Mouse (Mus musculus) embryonic facial prominence, embryonic 12.5 days (tissue): Measurements from ENCODE around the gene Tbl1xr1. TPM values are rescaled to one million over a fixed set of nuclear protein-coding genes. Genes with fewer than 3 reads are reported as not detected.
A peak's percentile ranks its signal among the peaks of the same experiment; 100 is the strongest.

Experiments used
- ATAC-seq: fragments of 200-750 bp; cut with Nextera tagmentation; 2 replicates; pipeline ENCODE4 v1.8.0; 2017; ENCODE audit not compliant: insufficient number of reproducible peaks, insufficient read depth, low FRiP score, low TSS enrichment
- H3K27ac ChIP-seq: fragments of 300-500 bp; sonication (generic); 2 replicates; pipeline ENCODE4 v1.5.1; 2016; ENCODE audit warnings: mild to moderate bottlenecking
- H3K27me3 ChIP-seq: fragments of 300-500 bp; sonication (generic); 2 replicates; pipeline ENCODE4 v1.6.1; 2016; ENCODE audit warnings: mild to moderate bottlenecking, moderate library complexity
- H3K36me3 ChIP-seq: fragments of 300-500 bp; sonication (generic); 2 replicates; pipeline ENCODE4 v1.6.1; 2016; ENCODE audit warnings: mild to moderate bottlenecking
- H3K4me1 ChIP-seq: fragments of 300-500 bp; sonication (generic); 2 replicates; pipeline ENCODE4 v1.6.1; 2016
- H3K4me2 ChIP-seq: fragments of 300-500 bp; sonication (generic); replicated peaks from 2 replicates; pipeline ENCODE4 v1.6.1; 2016; ENCODE audit warnings: mild to moderate bottlenecking, moderate library complexity
- H3K4me3 ChIP-seq: fragments of 300-500 bp; sonication (generic); 2 replicates; pipeline ENCODE4 v1.5.1; 2016; ENCODE audit warnings: mild to moderate bottlenecking
- H3K9ac ChIP-seq: fragments of 300-500 bp; sonication (generic); 2 replicates; pipeline ENCODE4 v1.6.1; 2016; ENCODE audit warnings: mild to moderate bottlenecking, moderate library complexity
- H3K9me3 ChIP-seq: fragments of 300-500 bp; sonication (generic); 2 replicates; pipeline ENCODE4 v1.6.1; 2016; ENCODE audit warnings: mild to moderate bottlenecking, moderate library complexity
- WGBS: fragments of 180-500 bp; shearing (Covaris S2); methylation state at CpG from one replicate; pipeline ENCODE4 v1.1.7; 2016; 5-methylcytosine and 5-hydroxymethylcytosine counted together
- polyA plus RNA-seq: library from polyadenylated mRNA; unstranded; fragments of >200 nt; fragmentation: Nextera tagmentation; extraction: Ambion mirVana; gene quantifications from 2 replicates; pipeline ENCODE4 v1.2.1, GENCODE M21; 2016

Tbl1xr1 gene
- polyA plus RNA-seq, 1 experiment from 2014 or later = 39.8 TPM

DNA sequence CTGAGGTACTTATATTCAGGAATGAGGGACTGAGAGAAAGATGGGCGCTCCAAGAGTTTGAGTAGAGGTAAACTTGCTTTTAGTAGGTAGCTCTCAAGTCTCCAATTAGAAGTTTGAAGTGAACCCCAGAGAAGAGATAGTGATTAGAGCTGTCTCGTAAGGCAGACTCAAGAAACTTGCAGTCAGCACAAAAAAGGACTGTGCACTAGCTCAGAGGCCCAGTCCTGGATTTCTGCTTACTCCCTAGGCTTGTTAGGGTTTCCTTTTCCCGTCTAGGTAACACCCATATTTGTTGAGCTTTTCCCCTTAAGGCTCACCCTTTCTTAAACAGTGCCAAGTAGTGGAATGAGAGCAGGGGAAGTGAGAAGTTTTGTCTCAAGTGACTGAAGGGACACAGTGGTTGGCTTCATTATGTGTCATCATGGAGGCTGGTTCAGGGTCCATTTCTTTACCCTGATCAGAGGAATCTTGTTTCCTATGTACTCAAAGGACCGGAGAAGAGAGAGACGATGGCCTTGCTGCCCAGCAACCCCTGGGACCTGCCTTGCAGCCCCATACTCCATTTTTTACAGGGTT, 49.9 kb downstream of the Tbl1xr1 start:
- Histone ChIP-seq H3K27me3 (no peaks in the 10 kb centered on the region), H3K9ac (no peak overlapping the region), H3K27ac (no peak overlapping the region), H3K9me3 (no peaks in the 10 kb centered on the region), H3K4me1 (peaks cover 17% of the 10 kb centered on the region), H3K4me3 (no peak overlapping the region), H3K36me3 (0 out of 2 replicates have a peak, but pooled peaks cover 4% of the 10 kb centered on the region), H3K4me2 (no peak overlapping the region)
- ATAC-seq = no peak
- WGBS = 62% methylated on average over 5 of the region's 5 CpGs

DNA sequence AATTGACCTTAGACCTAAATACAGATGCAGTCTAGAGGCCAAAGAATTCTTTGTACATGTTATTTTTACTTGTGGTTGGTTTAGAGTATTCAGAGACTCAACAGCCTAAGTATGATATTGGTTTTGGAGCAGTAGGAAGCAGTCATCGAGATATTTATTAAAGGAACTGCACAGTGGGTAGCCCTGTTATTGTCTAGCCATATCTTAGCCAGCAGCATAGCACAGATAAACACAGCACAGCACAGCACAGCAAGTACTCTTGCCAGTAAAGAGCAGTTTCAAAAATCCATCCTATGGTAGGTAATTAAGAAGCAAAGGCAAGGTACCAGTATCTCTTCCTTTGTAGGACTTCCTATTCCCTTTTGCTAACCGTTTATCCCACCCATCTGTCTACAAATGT, 54.8 kb downstream of the Tbl1xr1 start:
- Histone ChIP-seq H3K36me3 (0 out of 2 replicates have a peak, but pooled peaks cover 4% of the 10 kb centered on the region), H3K4me2 (no peak overlapping the region), H3K9me3 (no peaks in the 10 kb centered on the region), H3K4me1 (peaks cover 4% of the 10 kb centered on the region; the same call in 1 of the 2 replicates), H3K9ac (no peak overlapping the region), H3K4me3 (no peak overlapping the region), H3K27ac (no peak overlapping the region), H3K27me3 (no peaks in the 10 kb centered on the region)
- WGBS = 93% methylated on average over 2 of the region's 2 CpGs
- no peak for ATAC-seq

DNA sequence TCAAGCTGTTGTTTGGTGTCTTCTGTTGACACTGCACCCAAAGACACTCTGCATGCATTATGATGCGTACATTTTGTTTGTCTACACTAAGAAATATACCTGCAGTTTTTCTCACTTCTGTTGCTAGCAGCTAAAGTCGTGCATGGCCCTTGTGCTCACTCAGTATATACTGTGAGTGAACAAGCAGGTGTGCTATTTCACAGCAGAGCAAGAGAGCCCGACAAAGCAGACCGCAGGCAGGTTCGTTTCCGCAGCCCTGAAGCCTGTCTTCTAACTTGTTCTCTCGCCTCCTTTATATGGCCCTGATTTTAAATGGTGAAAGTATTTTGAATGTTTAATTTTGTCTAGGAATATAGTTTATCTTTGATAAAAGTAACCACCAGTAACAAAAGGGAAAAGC, 57.2 kb downstream of the Tbl1xr1 start:
- no peak for ATAC-seq
- no peaks in the 10 kb centered on the region for H3K36me3 ChIP-seq
- no peak overlapping the region for H3K9ac ChIP-seq
- H3K27me3 ChIP-seq = no peaks in the 10 kb centered on the region
- no peak overlapping the region for H3K27ac ChIP-seq
- no peak overlapping the region for H3K4me3 ChIP-seq
- H3K9me3 ChIP-seq = no peaks in the 10 kb centered on the region
- 93% methylated on average over 7 of the region's 7 CpGs for WGBS
- H3K4me1 ChIP-seq = no peaks in the 10 kb centered on the region
- no peak overlapping the region for H3K4me2 ChIP-seq

DNA sequence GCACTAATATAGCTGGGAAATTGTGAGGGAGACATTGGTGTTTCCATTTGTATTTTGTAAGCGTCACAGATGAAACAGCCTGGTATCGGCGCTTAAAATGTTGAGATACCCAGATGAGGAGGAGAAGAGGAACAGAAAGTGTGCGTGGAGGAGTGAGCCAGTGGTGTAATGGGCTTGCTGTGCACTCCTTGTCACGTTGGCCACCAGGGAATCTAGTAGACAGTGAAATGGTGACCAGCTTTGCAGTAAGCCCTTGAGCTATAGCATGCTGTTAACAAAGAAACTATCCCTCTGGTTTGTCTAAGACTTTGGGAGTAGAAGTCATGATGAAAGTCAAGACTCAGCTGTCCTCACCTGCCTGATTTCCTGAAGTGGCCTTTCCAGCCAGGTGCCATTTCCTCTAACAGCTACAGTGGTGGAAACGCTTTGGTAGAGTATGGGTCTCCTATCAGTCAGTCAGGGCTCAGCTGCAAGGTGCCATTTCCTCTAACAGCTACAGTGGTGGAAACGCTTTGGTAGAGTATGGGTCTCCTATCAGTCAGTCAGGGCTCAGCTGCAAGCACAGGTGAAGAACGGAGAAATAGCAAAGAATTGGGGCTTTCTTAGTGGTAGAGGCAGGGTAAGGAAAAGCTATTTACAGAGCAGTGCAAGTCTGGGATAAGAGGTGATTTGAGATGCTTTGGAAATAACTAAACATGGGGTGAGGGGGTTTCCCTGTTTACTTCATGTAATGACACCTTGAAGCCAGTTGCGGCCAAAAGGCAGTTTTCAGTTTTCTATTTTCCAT, 61.5 kb downstream of the Tbl1xr1 start:
- Histone ChIP-seq H3K27me3 (no peaks in the 10 kb centered on the region), H3K9me3 (no peaks in the 10 kb centered on the region), H3K36me3 (no peaks in the 10 kb centered on the region), H3K4me1 (no peaks in the 10 kb centered on the region), H3K9ac (no peak overlapping the region), H3K4me2 (no peak overlapping the region), H3K4me3 (no peak overlapping the region), H3K27ac (no peak overlapping the region)
- ATAC-seq = no peak
- 91% methylated on average over 9 of the region's 9 CpGs for WGBS

DNA sequence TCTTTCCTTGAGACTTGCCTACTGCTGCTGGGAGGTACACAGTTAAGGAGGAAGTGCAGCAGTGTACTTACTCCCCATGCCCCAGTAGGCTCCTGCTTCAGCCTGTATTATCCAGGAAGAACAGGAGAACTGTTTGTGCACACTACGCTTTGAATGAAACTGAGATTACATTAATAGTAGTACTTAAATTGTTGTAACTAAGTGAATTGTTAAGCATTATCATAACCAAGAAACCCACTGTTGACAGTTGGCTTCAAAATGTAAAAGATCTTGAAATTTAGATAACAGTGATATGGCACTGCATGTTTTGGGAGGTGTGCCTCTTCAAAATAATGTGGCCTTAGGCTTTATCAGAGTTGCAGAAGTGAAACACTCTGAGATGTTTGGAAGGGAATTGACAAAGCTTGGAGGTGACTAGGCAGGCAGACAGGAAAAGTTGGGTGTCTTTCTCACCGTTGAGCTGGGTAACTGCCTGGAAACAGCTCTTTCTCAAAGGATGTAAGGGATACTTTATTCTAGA, 62.2 kb downstream of the Tbl1xr1 start:
- no peak overlapping the region for H3K4me2 ChIP-seq
- 83% methylated on average over 2 of the region's 2 CpGs for WGBS
- H3K4me3 ChIP-seq = no peak overlapping the region
- H3K27me3 ChIP-seq = no peaks in the 10 kb centered on the region
- no peaks in the 10 kb centered on the region for H3K36me3 ChIP-seq
- H3K9me3 ChIP-seq = no peaks in the 10 kb centered on the region
- no peaks in the 10 kb centered on the region for H3K4me1 ChIP-seq
- no peak overlapping the region for H3K9ac ChIP-seq
- H3K27ac ChIP-seq = no peak overlapping the region
- ATAC-seq = no peak

DNA sequence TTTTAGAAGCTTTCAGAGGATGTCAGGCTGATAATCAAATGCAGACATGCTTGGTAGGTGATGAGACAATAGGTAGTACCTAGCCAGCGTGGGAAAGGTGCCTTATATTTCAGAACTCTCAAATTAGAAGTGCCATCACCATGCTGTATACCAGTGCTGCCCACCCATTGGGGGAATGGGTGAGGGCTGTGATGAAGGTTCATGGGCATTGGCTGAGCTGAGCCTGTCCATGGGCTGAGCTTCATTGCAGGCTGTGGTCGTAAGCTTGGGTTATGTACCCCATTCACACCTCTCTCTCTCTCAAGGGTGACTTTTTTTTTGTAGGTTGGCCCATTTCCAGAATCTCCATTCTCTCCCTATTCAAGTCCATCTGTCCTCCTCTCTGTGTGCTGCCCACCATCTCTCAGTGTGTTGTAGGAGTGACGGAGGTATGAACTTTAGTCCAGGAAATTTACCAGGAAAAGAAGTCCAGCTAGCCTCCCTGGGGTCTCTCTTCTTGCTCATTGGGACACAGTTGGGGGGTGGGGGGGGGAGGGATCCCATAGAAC, 63.7 kb downstream of the Tbl1xr1 start:
- H3K4me3 ChIP-seq = no peak overlapping the region
- no peaks in the 10 kb centered on the region for H3K4me1 ChIP-seq
- H3K9me3 ChIP-seq = no peaks in the 10 kb centered on the region
- H3K36me3 ChIP-seq = no peaks in the 10 kb centered on the region
- 0 out of 2 replicates have a peak, but pooled peaks have one; percentile 28 for ATAC-seq
- H3K27ac ChIP-seq = no peak overlapping the region
- WGBS = 71% methylated on average over 3 of the region's 3 CpGs
- no peak overlapping the region for H3K4me2 ChIP-seq
- no peak overlapping the region for H3K9ac ChIP-seq
- no peaks in the 10 kb centered on the region for H3K27me3 ChIP-seq

DNA sequence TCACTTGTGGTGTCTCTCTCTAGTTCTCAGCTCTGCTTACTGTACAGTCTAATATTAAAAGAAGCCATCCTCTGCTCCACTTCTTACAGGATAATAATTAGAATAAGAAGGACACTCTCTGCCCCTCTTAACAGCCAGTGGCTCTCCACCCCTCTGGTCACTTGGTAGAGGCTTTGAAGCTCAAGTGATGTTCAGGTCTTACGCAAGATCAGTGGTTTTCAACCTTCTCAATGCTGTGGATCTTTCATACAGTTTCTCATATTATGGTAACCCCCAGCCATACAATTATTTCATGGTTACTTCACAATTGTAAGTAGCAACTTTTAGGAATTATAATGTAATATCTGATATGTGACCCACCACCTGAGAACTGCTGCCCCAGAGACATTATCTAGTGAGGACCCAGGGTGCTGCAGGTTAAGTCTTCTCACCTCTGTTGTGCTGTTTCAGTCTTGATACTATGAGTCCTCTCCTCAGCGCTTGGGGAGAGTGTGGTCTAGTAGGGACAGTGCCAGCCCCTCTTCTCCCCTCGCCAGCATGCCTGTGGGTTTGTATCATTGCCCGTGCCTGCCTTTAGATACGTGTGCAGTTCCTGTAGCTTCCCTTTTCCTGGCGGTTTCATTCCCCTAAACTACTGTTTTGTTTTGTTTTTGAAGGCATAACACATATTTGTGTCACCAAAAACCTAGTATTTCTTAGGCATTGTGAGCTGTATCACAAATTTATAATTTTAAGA, 65.7 kb downstream of the Tbl1xr1 start:
- H3K27me3 ChIP-seq = no peaks in the 10 kb centered on the region
- H3K9me3 ChIP-seq = no peaks in the 10 kb centered on the region
- no peak overlapping the region for H3K9ac ChIP-seq
- H3K36me3 ChIP-seq = no peaks in the 10 kb centered on the region
- no peak overlapping the region for H3K27ac ChIP-seq
- WGBS = 86% methylated on average over 6 of the region's 6 CpGs
- no peak for ATAC-seq
- H3K4me3 ChIP-seq = no peak overlapping the region
- no peaks in the 10 kb centered on the region for H3K4me1 ChIP-seq
- H3K4me2 ChIP-seq = no peak overlapping the region

DNA sequence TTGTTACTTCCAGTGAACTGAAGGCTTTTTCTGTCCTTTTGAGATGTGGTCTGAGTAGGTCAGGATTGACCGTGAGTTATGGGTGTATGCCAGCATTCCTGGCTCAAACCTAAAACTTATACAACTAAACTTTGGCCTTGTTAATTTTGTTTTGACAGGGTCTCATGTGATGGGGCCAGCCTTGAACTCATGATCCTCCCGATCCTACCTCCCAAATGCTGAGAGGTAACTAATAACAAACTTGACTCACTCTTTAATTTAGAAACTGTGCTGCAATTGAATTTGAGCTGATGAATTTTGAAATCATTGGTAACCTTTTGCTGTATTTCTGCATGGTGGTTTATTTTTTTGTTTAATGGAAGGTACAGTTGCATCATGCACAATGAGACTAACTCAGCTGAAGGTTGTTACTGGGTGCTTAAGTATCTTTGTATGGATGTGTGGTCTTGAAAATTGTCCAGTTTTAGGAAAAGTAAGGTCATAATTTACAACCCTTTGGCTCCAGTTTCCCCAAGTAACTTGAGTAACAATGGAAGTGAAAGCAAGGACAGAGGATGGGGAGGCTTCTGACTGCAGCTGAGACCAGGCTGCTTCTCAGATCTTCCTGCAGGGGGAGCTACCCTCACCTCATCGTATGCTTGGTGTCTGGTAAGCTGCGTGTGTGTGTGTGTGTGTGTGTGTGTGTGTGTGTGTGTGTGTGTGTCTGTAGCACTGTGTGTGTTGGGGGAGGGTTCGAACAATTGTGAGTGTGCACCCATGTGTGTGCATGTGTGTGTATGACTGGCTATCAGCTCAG, 66.6 kb downstream of the Tbl1xr1 start:
- Histone ChIP-seq H3K9me3 (no peaks in the 10 kb centered on the region), H3K4me2 (no peak overlapping the region), H3K36me3 (no peaks in the 10 kb centered on the region), H3K9ac (no peak overlapping the region), H3K4me3 (no peak overlapping the region), H3K4me1 (no peaks in the 10 kb centered on the region), H3K27me3 (no peaks in the 10 kb centered on the region), H3K27ac (no peak overlapping the region)
- no peak for ATAC-seq
- WGBS = 74% methylated on average over 5 of the region's 5 CpGs

DNA sequence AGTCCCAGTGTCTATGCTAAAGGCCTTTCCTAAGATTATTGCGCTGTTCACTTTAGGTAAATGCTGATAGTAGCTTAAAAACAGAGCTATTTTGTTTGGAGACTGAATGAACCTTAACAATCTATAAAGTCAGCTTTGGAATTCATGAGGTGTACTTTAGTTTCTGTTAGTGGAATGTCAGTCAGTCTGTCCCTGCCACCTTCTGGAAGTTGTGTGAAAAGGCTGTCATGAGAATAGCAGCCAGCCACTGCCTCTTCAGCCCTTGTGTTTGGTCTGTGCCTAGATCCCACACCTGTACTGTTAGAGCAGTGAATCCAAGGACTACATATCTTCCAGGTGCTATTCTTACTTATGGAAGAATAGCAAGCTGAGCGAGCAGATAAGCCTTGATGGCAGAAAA, 67.8 kb downstream of the Tbl1xr1 start:
- no peak for ATAC-seq

DNA sequence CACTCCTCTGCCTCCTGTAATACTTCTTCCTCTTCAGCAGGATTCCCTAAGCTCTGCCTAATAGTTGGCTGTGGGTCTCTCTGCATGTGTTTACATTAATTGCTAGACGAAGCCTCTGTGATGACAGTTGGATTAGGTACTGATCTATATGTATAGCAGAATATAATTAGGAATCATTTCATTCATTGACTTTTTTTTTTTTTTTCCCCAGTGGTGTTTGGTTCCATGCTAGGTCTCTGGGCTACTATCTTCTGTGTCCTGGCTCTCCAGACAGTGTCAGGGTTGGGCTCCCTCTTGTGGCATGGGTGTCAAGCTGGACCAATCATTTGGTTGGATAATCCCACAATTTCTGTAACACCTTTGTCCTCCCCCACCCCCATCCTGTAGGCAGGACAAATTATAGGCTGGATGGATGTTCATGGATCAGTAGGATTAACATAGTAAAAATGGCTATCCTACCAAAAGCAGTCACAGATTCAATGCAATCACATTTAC, 71.0 kb downstream of the Tbl1xr1 start:
- H3K4me2 ChIP-seq = no peak overlapping the region
- H3K27me3 ChIP-seq = no peaks in the 10 kb centered on the region
- no peaks in the 10 kb centered on the region for H3K36me3 ChIP-seq
- no peak overlapping the region for H3K27ac ChIP-seq
- H3K9me3 ChIP-seq = no peaks in the 10 kb centered on the region
- no peaks in the 10 kb centered on the region for H3K4me1 ChIP-seq
- ATAC-seq = no peak
- H3K4me3 ChIP-seq = no peak overlapping the region
- no peak overlapping the region for H3K9ac ChIP-seq
- 70% methylated on average over 1 of the region's 1 CpGs for WGBS

More for the DNA sequence above, 67.8 kb downstream of the Tbl1xr1 start:
- Histone ChIP-seq H3K27ac (no peak overlapping the region), H3K9me3 (no peaks in the 10 kb centered on the region), H3K9ac (no peak overlapping the region), H3K4me1 (no peaks in the 10 kb centered on the region), H3K4me2 (no peak overlapping the region), H3K4me3 (no peak overlapping the region), H3K36me3 (no peaks in the 10 kb centered on the region), H3K27me3 (no peaks in the 10 kb centered on the region)
- 96% methylated on average over 2 of the region's 2 CpGs for WGBS
